Mouse (Mus musculus) E14TG2a.4 (cell line): ENCODE results near the gene Uqcc2.

ENCODE experiments used
- CTCF ChIP-seq: conservative IDR thresholded peaks from 2 replicates; pipeline ENCODE4 v1.5.1; 2014; ENCODE audit warnings: low read length
- NANOG ChIP-seq: IDR thresholded peaks from 2 replicates; pipeline ENCODE4 v1.6.1; 2014; ENCODE audit warnings: borderline replicate concordance, low read length, mixed read lengths
- POU5F1 ChIP-seq: IDR thresholded peaks from 2 replicates; pipeline ENCODE4 v1.6.1; 2014; ENCODE audit warnings: low read length, borderline replicate concordance

DNA sequence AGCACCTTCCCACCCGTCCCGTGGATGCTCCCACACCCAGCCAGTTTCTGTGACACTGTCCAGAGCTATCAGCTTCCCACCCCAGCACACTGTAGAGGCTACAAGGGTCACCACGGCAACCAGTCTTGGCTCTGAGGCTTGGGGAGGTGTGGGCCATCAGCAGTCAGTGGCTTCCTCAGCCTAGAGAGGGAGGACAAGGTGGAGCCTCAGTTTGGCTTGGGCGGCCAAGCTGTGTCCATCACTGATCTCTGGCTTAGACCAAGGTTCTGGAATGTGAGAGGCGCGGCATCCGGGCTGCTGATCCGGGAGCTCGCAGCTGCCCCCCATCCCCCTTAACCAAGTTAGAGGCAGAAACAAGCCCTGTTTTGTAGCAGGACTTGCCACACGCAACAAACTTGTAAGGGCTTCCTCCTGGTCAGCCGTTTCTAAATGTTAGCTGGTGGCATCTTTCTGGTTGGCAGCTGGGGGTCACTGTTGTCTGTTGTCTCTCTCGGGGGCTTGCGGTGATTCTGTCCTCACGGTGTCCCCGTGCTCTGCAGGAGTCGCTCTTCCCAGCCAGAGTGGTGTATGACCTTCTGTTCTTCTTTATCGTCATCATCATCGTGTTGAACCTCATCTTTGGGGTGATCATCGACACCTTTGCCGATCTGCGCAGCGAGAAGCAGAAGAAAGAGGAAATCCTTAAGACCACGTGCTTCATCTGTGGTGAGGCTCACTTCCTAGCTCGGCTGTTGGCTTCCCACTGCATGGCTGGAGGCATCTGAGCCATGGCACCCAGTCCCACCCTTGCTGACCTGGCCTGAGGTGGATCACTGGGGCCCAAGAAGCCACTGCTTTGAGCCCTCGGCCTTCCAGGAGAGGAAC, 14.8 kb downstream of the Uqcc2 start:
- TF ChIP-seq CTCF (no peak), NANOG (no peak), POU5F1 (no peak)
